Mouse (Mus musculus) limb, embryonic 14.5 days (tissue): Measurements from ENCODE around the gene Tmem255a. TPM values are rescaled to one million over a fixed set of nuclear protein-coding genes. Genes with fewer than 3 reads are reported as not detected.
"Not testable (repeated sequence)": the region's sequence is repeated elsewhere in the genome, so short reads cannot be mapped to it uniquely, and the experiment has no call there.

Experiments
- ATAC-seq: fragments of 200-750 bp; cut with Nextera tagmentation; 2 replicates; pipeline ENCODE4 v1.8.0; 2017; ENCODE audit warnings: low read depth, moderate number of reproducible peaks, moderate TSS enrichment; ENCODE audit not compliant: low FRiP score
- DNase-seq: peaks from one replicate; pipeline ENCODE4 v3.0.0-alpha.2; 2015; ENCODE audit warnings: low spot score
- H3K27ac ChIP-seq: fragments of 300-500 bp; sonication (generic); replicated peaks from 2 replicates; pipeline ENCODE4 v1.5.1; 2014; ENCODE audit warnings: low read depth, mild to moderate bottlenecking, low read length, moderate library complexity, mixed read lengths
- H3K27me3 ChIP-seq: fragments of 300-500 bp; sonication (generic); 2 replicates; pipeline ENCODE4 v1.6.1; 2014; ENCODE audit warnings: low read length, mixed read lengths; ENCODE audit not compliant: control insufficient read depth, insufficient read depth
- H3K36me3 ChIP-seq: fragments of 300-500 bp; sonication (generic); 2 replicates; pipeline ENCODE4 v1.6.1; 2014; ENCODE audit warnings: mild to moderate bottlenecking, low read length, moderate library complexity, mixed read lengths; ENCODE audit not compliant: control insufficient read depth, insufficient read depth
- H3K4me1 ChIP-seq: fragments of 300-500 bp; sonication (generic); 2 replicates; pipeline ENCODE4 v1.6.1; 2014; ENCODE audit warnings: antibody characterized with exemption, low read length, mixed read lengths; ENCODE audit not compliant: control insufficient read depth, insufficient read depth
- H3K4me2 ChIP-seq: fragments of 300-500 bp; sonication (generic); replicated peaks from 2 replicates; pipeline ENCODE4 v1.6.1; 2014; ENCODE audit warnings: low read depth, mild to moderate bottlenecking, low read length, moderate library complexity; ENCODE audit not compliant: severe bottlenecking
- H3K4me3 ChIP-seq: fragments of 300-500 bp; sonication (generic); replicated peaks from 2 replicates; pipeline ENCODE4 v1.5.1; 2014; ENCODE audit warnings: low read length
- H3K9ac ChIP-seq: fragments of 300-500 bp; sonication (generic); 2 replicates; pipeline ENCODE4 v1.6.1; 2014; ENCODE audit warnings: mild to moderate bottlenecking, low read depth, low read length, moderate library complexity; ENCODE audit not compliant: severe bottlenecking
- H3K9me3 ChIP-seq: fragments of 300-500 bp; sonication (generic); 2 replicates; pipeline ENCODE4 v1.6.1; 2016; ENCODE audit warnings: low read length; ENCODE audit not compliant: control insufficient read depth
- POLR2A ChIP-seq: fragments of 200-500 bp; IDR thresholded peaks from 2 replicates; pipeline ENCODE4 v1.8.0; 2012; ENCODE audit warnings: inconsistent platforms, mild to moderate bottlenecking, moderate library complexity, borderline replicate concordance; ENCODE audit not compliant: insufficient read depth, insufficient read length; ENCODE audit errors: extremely low read depth
- WGBS: fragments of 180-500 bp; shearing (Covaris S2); extraction: QIAGEN DNeasy Blood & Tissue Kit; methylation state at CpG from one replicate; pipeline ENCODE4 v1.1.7; 2014; 5-methylcytosine and 5-hydroxymethylcytosine counted together
- polyA plus RNA-seq, 2 experiments: library from polyadenylated mRNA; depleted of rRNA in 1 of 2; stranded (reverse) in 1 of 2; unstranded in 1 of 2; fragments of >200 nt; fragmentation: Nextera tagmentation in 1 of 2; extraction: Ambion mirVana in 1 of 2; gene quantifications; 2 replicates each; pipeline versions ENCODE4 v1.2.1 to v1.2.3; 2012 to 2014

Gene Tmem255a
- polyA plus RNA-seq, 2 experiments, result 26.0 to 37.7 TPM

GRCm38 (mm10) chrX:38185520-38185919 is 66.7 kb downstream of the Tmem255a start:
- H3K27ac ChIP-seq, result no peak overlapping the region
- DNase-seq, result no peak
- no peak overlapping the region for H3K4me2 ChIP-seq
- no peak overlapping the region for H3K4me3 ChIP-seq
- no peak overlapping the region for H3K9ac ChIP-seq
- H3K36me3 ChIP-seq, result no peaks in the 10 kb centered on the region
- no peak for TF ChIP-seq POLR2A
- H3K27me3 ChIP-seq, result no peaks in the 10 kb centered on the region
- H3K9me3 ChIP-seq, result no peaks in the 10 kb centered on the region
- H3K4me1 ChIP-seq, result no peaks in the 10 kb centered on the region
- WGBS, result 53% methylated on average over 2 of the region's 2 CpGs
- ATAC-seq, result no peak

- WGBS, result 29% methylated on average over 11 of the region's 15 CpGs
- Histone ChIP-seq H3K9ac (no peak overlapping the region), H3K27me3 (no peaks in the 10 kb centered on the region), H3K36me3 (no peaks in the 10 kb centered on the region), H3K9me3 (peaks cover 3% of the 10 kb centered on the region), H3K4me1 (no peaks in the 10 kb centered on the region), H3K4me3 (peak overlapping the region; percentile 41), H3K27ac (no peak overlapping the region), H3K4me2 (peak overlapping the region; percentile 61)
- DNase-seq (peak; percentile 34), ATAC-seq (peak; percentile 75)
- TF ChIP-seq POLR2A, result no peak
Observed at GRCm38 (mm10) chrX:38181608-38182258, 70.5 kb downstream of the Tmem255a start.

GRCm38 (mm10) chrX:38180656-38181607 is 71.3 kb downstream of the Tmem255a start:
- Histone ChIP-seq H3K36me3 (no peaks in the 10 kb centered on the region), H3K4me2 (peak overlapping the region; percentile 61), H3K27ac (no peak overlapping the region), H3K27me3 (no peaks in the 10 kb centered on the region), H3K4me1 (no peaks in the 10 kb centered on the region), H3K9me3 (peaks cover 3% of the 10 kb centered on the region), H3K4me3 (peak overlapping the region; percentile 41), H3K9ac (peak overlapping the region; percentile 43)
- peak; percentile 57 for ATAC-seq
- no peak for DNase-seq
- 22% methylated on average over 35 of the region's 38 CpGs for whole genome bisulfite sequencing
- TF ChIP-seq POLR2A, result no peak

- H3K4me1 ChIP-seq, H3K36me3 ChIP-seq, H3K27me3 ChIP-seq, H3K9me3 ChIP-seq, H3K27ac ChIP-seq: not testable (repeated sequence)
- Histone ChIP-seq H3K9ac (0 out of 2 replicates have a peak overlapping the region, but pooled peaks have one; percentile 38), H3K4me3 (peak overlapping the region; percentile 21), H3K4me2 (peak overlapping the region; percentile 31)
- DNase-seq, result peak; percentile 34
- WGBS, result 31% methylated on average over 19 of the region's 19 CpGs
- ATAC-seq, result peak; percentile 72; the same call in 1 of the 2 replicates
Observed at GRCm38 (mm10) chrX:38179891-38180310, 72.3 kb downstream of the Tmem255a start.

- H3K9ac ChIP-seq, result no peak overlapping the region
- DNase-seq (no peak), ATAC-seq (no peak)
- no peaks in the 10 kb centered on the region for H3K4me1 ChIP-seq
- H3K4me2 ChIP-seq, result no peak overlapping the region
- WGBS, result 74% methylated on average over 4 of the region's 4 CpGs
- no peaks in the 10 kb centered on the region for H3K9me3 ChIP-seq
- no peaks in the 10 kb centered on the region for H3K27me3 ChIP-seq
- no peak for TF ChIP-seq POLR2A
- H3K27ac ChIP-seq, result no peak overlapping the region
- no peaks in the 10 kb centered on the region for H3K36me3 ChIP-seq
- H3K4me3 ChIP-seq, result no peak overlapping the region
Observed at GRCm38 (mm10) chrX:38166592-38166991, 85.6 kb downstream of the Tmem255a start.
